Mouse (Mus musculus) skeletal muscle tissue, postnatal 0 days (tissue): Measurements from ENCODE around the gene Nfatc4. TPM values are rescaled to one million over a fixed set of nuclear protein-coding genes. Genes with fewer than 3 reads are reported as not detected.

ENCODE experiments used
- polyA plus RNA-seq: library from polyadenylated mRNA; unstranded; fragments of >200 nt; fragmentation: Nextera tagmentation; extraction: Ambion mirVana; gene quantifications from 2 replicates; pipeline ENCODE4 v1.2.1, GENCODE M21; 2015

Gene Nfatc4
- polyA plus RNA-seq = 10.9 and 11.6 TPM in 2 replicates

GRCm38 (mm10) chr14:55822991-55823762, at the start of gene Nfatc4:
Nfatc4 (plus strand) TSS chr14:55823144.

GRCm38 (mm10) chr14:55783958-55784235, 39.0 kb upstream of the Nfatc4 start, which contains the start of gene Adcy4:
Adcy4 (minus strand) TSS chr14:55784095.

DNA sequence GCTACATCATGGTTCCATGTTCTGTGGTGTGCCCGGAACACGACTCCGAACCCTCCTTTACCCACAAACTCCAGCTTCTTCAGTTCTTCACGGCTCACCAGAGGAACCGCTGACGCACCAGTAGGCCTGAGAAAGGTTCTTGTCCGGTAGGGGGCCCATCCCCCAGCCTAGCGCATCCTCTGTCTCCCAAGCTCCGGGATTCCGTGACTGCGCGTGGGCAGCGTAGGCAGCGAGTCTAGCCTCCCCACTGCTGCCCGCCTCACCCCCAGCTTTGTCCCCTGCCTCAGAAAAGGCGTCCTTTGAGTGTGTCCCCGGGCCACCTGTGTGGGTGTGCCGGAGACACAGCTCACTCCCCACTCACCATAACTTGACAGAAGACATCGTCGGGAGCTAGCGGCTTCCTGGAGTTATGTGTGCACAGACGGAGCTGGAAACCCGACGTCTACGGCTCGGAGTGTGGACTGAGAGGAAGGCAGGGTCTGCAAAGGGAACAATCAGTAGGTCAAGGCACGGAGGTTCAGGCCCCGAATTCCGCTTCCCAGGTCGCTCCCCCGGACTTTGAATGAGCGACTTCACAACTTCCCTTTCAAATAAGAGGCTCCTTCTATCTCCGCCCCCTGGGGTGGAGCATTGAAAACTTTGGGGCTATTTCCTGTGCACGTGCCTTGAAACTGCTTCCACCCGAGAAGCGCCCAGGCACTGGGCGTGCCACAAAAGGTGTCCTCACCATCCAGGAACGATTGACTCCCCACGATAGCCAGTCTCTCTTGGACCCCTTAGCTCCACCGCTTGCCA, 34.5 kb upstream of the Nfatc4 start, which contains the start of gene Ripk3:
Gene Ripk3 (minus strand): TSS at position 610 of the 795 bp plus-strand sequence.

GRCm38 (mm10) chr14:55853621-55854285, 30.8 kb downstream of the Nfatc4 start, which contains the start of gene Nynrin:
Nynrin (plus strand) TSS chr14:55854010.

Other genes starting within 250 kb of the Nfatc4 start
- 342 and 394 TPM in 2 replicates for gene Fitm1, start 247.5 kb upstream of the Nfatc4 start, polyA plus RNA-seq
- gene Psme1, start 245.0 kb upstream of the Nfatc4 start, polyA plus RNA-seq = 88.6 and 106 TPM in 2 replicates
- gene Emc9, start 237.8 kb upstream of the Nfatc4 start, polyA plus RNA-seq = 63.2 and 67.4 TPM in 2 replicates
- gene Psme2, start 232.0 kb upstream of the Nfatc4 start, polyA plus RNA-seq = 186 and 262 TPM in 2 replicates
- 10.3 and 13.4 TPM in 2 replicates for gene Rnf31, start 231.4 kb upstream of the Nfatc4 start, polyA plus RNA-seq
- 11.4 and 12.2 TPM in 2 replicates for gene Irf9, start 219.6 kb upstream of the Nfatc4 start, polyA plus RNA-seq
- 1.8 and 1.9 TPM in 2 replicates for gene Rec8, start 205.1 kb upstream of the Nfatc4 start, polyA plus RNA-seq
- gene Ipo4, start 187.2 kb upstream of the Nfatc4 start, polyA plus RNA-seq = 52.7 and 61.0 TPM in 2 replicates
- gene Gm49378, start 185.2 kb upstream of the Nfatc4 start, polyA plus RNA-seq = 1.3 and 2.0 TPM in 2 replicates
- gene Tm9sf1, start 179.3 kb upstream of the Nfatc4 start, polyA plus RNA-seq = 48.0 and 52.2 TPM in 2 replicates
- gene Tssk4, start 173.0 kb upstream of the Nfatc4 start, polyA plus RNA-seq = 0.24 and 0.32 TPM in 2 replicates
- gene Mdp1, start 162.6 kb upstream of the Nfatc4 start, polyA plus RNA-seq = 29.8 and 35.3 TPM in 2 replicates
- gene Gmpr2, start 151.2 kb upstream of the Nfatc4 start, polyA plus RNA-seq = 15.1 and 16.5 TPM in 2 replicates
- gene Nedd8, start 151.0 kb upstream of the Nfatc4 start, polyA plus RNA-seq = 356 and 376 TPM in 2 replicates
- gene Tinf2, start 141.3 kb upstream of the Nfatc4 start, polyA plus RNA-seq = 14.2 and 15.0 TPM in 2 replicates
- gene Tgm1, start 109.2 kb upstream of the Nfatc4 start, polyA plus RNA-seq = 0.35 and 1.9 TPM in 2 replicates
- 12.8 and 13.3 TPM in 2 replicates for gene Rabggta, start 100.9 kb upstream of the Nfatc4 start, polyA plus RNA-seq
- gene Dhrs1, start 77.5 kb upstream of the Nfatc4 start, polyA plus RNA-seq = 41.5 and 50.2 TPM in 2 replicates
- gene Nop9, start 77.5 kb upstream of the Nfatc4 start, polyA plus RNA-seq = 14.6 and 17.5 TPM in 2 replicates
- gene Cideb, start 64.7 kb upstream of the Nfatc4 start, polyA plus RNA-seq = 0.11 and 0.12 TPM in 2 replicates
- 0.23 and 0.41 TPM in 2 replicates for gene Ltb4r2, start 61.7 kb upstream of the Nfatc4 start, polyA plus RNA-seq
- gene Ltb4r1, start 57.2 kb upstream of the Nfatc4 start, polyA plus RNA-seq = 0.21 and 0.61 TPM in 2 replicates
- gene Adcy4, start 39.0 kb upstream of the Nfatc4 start, polyA plus RNA-seq = 5.0 and 5.7 TPM in 2 replicates
- 6.7 and 11.8 TPM in 2 replicates for gene Ripk3, start 34.3 kb upstream of the Nfatc4 start, polyA plus RNA-seq
- gene Nynrin, start 30.9 kb downstream of the Nfatc4 start, polyA plus RNA-seq = 3.1 and 3.3 TPM in 2 replicates
- 0.21 and 0.28 TPM in 2 replicates for gene Cbln3, start 61.2 kb downstream of the Nfatc4 start, polyA plus RNA-seq
- 6.2 and 7.7 TPM in 2 replicates for gene Khnyn, start 61.8 kb downstream of the Nfatc4 start, polyA plus RNA-seq
- 66.3 and 69.2 TPM in 2 replicates for gene Sdr39u1, start 77.1 kb downstream of the Nfatc4 start, polyA plus RNA-seq
- 390 and 665 TPM in 2 replicates for gene Cma1, start 121.5 kb downstream of the Nfatc4 start, polyA plus RNA-seq
- 0.28 and 0.91 TPM in 2 replicates for gene Cma2, start 127.8 kb downstream of the Nfatc4 start, polyA plus RNA-seq
- gene Mcpt1, start 194.8 kb downstream of the Nfatc4 start, polyA plus RNA-seq = not detected in 2 replicates
- gene Mcpt9, start 207.4 kb downstream of the Nfatc4 start, polyA plus RNA-seq = not detected in 2 replicates
- gene Mcpt2, start 218.9 kb downstream of the Nfatc4 start, polyA plus RNA-seq = 0.18 TPM in 1 of 2 replicates, not detected in the other
- gene Mcpt4, start 239.2 kb downstream of the Nfatc4 start, polyA plus RNA-seq = 75.8 and 157 TPM in 2 replicates